Mouse (Mus musculus): ENCODE measurements around the gene Olfr56. TPM values are rescaled to one million over a fixed set of nuclear protein-coding genes. Genes with fewer than 3 reads are reported as not detected.
"Not testable (repeated sequence)": the region's sequence is repeated elsewhere in the genome, so short reads cannot be mapped to it uniquely, and the experiment has no call there.

Olfr56 gene
- 0.07 TPM in 1 of 2 replicates, not detected in the other for polyA plus RNA-seq (2016; fragmentation: Nextera tagmentation; extraction: Ambion mirVana)

- no CpG with 5 or more reads among the region's 1 CpGs for WGBS (ENCODE audit: insufficient replicate concordance)
- ATAC-seq, H3K4me1 ChIP-seq: not testable (repeated sequence)
Measured at GRCm38 (mm10) chr11:48978240-48978939, at the start of gene Olfr56. TSS of gene Olfr56 (plus strand) at chr11:48978889.

GRCm38 (mm10) chr11:48933422-48933821, 45.3 kb upstream of the Olfr56 start:
- 57% methylated on average over 1 of the region's 1 CpGs for WGBS (ENCODE audit: insufficient replicate concordance)
- ATAC-seq = not testable (repeated sequence)

More at GRCm38 (mm10) chr11:48978240-48978939, at the start of gene Olfr56:
- not testable (repeated sequence) for H3K9ac ChIP-seq; H3K36me3 ChIP-seq; H3K9me3 ChIP-seq (replicated peaks); H3K27me3 ChIP-seq (replicated peaks); H3K4me3 ChIP-seq; H3K27ac ChIP-seq; H3K4me2 ChIP-seq

DNA sequence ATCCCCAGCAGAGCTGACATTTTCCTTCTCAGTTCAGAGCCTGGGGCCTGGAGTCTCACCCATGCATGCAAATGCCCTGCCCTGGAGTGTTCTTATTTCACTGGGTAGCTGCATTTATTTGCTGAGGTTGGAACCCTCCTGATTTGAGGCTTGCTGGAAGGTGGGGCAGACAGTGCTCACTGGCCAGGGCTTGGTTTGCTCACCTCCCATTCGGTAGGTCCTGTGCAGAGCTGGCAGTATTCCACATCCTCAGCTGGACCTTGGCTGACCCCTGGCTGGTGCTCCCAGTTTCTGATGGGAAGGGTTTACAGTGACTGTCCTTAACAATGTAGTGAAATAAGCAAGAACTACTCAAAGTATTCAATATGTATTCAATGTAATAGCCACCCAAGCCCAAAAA, 44.8 kb upstream of the Olfr56 start:
- not testable (repeated sequence) for ATAC-seq; H3K9me3 ChIP-seq (replicated peaks); H3K27me3 ChIP-seq (replicated peaks); H3K27ac ChIP-seq; H3K36me3 ChIP-seq; H3K4me3 ChIP-seq; H3K4me1 ChIP-seq; H3K9ac ChIP-seq; H3K4me2 ChIP-seq
- WGBS (ENCODE audit: insufficient replicate concordance) = 45% methylated on average over 1 of the region's 1 CpGs

More at GRCm38 (mm10) chr11:48933422-48933821, 45.3 kb upstream of the Olfr56 start:
- not testable (repeated sequence) for H3K9ac ChIP-seq; H3K9me3 ChIP-seq (replicated peaks); H3K4me3 ChIP-seq; H3K36me3 ChIP-seq; H3K4me1 ChIP-seq; H3K27me3 ChIP-seq (replicated peaks); H3K27ac ChIP-seq; H3K4me2 ChIP-seq

- H3K27me3 ChIP-seq (replicated peaks); H3K9ac ChIP-seq; H3K4me3 ChIP-seq; H3K36me3 ChIP-seq; ATAC-seq; H3K27ac ChIP-seq; H3K4me2 ChIP-seq; H3K4me1 ChIP-seq; H3K9me3 ChIP-seq (replicated peaks): not testable (repeated sequence)
- WGBS (ENCODE audit: insufficient replicate concordance) = no CpG with 5 or more reads among the region's 3 CpGs
Measured at GRCm38 (mm10) chr11:48935291-48935690, 43.4 kb upstream of the Olfr56 start.

DNA sequence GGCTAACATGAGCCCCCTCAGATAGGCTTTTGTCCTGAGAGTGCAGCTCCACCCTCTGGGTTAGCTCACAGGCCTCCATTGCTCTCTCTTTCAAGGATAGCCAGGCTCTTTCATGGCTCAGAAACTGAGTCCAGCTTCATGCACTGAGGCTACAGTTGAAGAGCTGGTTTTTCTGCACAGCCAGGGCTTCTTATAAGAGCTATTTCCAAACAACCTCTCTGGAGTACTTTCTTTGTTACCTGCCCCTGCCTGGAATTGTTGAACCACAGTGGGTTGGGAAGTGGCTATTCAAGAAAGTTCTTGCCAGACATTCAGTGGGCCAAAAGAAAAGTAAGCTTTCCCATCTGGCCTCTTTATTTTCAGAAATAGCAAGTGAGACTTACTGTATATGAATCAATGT, 39.4 kb upstream of the Olfr56 start:
- not testable (repeated sequence) for H3K9me3 ChIP-seq (replicated peaks); H3K4me1 ChIP-seq; H3K36me3 ChIP-seq; H3K4me2 ChIP-seq; H3K9ac ChIP-seq; ATAC-seq; H3K27ac ChIP-seq; H3K27me3 ChIP-seq (replicated peaks); H3K4me3 ChIP-seq

- not testable (repeated sequence) for H3K4me2 ChIP-seq; H3K27ac ChIP-seq; H3K9me3 ChIP-seq (replicated peaks); ATAC-seq; H3K4me3 ChIP-seq; H3K27me3 ChIP-seq (replicated peaks); H3K9ac ChIP-seq; H3K36me3 ChIP-seq; H3K4me1 ChIP-seq
- WGBS (ENCODE audit: insufficient replicate concordance) = 71% methylated on average over 6 of the region's 6 CpGs
Measured at GRCm38 (mm10) chr11:48946090-48946489, 32.6 kb upstream of the Olfr56 start, which contains the start of gene Psme2b. TSS of gene Psme2b (minus strand) at chr11:48946190.

- not testable (repeated sequence) for H3K27ac ChIP-seq; H3K36me3 ChIP-seq; ATAC-seq; H3K27me3 ChIP-seq (replicated peaks); H3K9me3 ChIP-seq (replicated peaks); H3K4me3 ChIP-seq; H3K9ac ChIP-seq; H3K4me1 ChIP-seq; H3K4me2 ChIP-seq
- no CpG with 5 or more reads among the region's 1 CpGs for WGBS (ENCODE audit: insufficient replicate concordance)
Measured at GRCm38 (mm10) chr11:48974686-48975085, 4.0 kb upstream of the Olfr56 start.

GRCm38 (mm10) chr11:48979251-48979650, 562 bp downstream of the Olfr56 start, which contains the start of gene 9930111J21Rik1:
TSS of gene 9930111J21Rik1 (minus strand) at chr11:48979398.
- H3K27me3 ChIP-seq (replicated peaks); H3K4me2 ChIP-seq; H3K36me3 ChIP-seq; H3K4me3 ChIP-seq; H3K4me1 ChIP-seq; H3K9me3 ChIP-seq (replicated peaks); H3K27ac ChIP-seq; H3K9ac ChIP-seq: not testable (repeated sequence)
- 0 out of 2 replicates have a peak, but pooled peaks have one; percentile 30 for ATAC-seq
- WGBS (ENCODE audit: insufficient replicate concordance) = no CpG with 5 or more reads among the region's 3 CpGs

DNA sequence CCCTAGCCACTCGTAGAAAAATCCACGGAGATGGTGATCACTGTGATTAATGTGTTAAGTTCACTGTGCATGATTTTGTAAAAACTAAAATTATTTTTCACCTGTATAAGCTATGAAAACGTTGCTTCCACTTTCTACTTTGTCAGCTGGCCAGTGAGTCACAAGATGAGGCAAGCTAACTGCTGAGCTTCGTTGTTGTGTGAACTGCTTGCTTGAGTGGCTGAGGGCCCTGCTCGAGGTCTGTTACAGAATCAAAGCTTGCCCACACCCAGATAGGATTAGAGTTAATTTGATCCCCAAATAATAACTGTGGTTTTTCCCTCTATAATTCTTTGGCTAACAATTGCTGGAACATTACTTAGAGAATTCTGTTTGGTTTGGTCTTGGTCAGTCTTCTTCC, 1.4 kb downstream of the Olfr56 start:
- not testable (repeated sequence) for H3K9ac ChIP-seq; H3K27ac ChIP-seq; H3K36me3 ChIP-seq; ATAC-seq; H3K4me3 ChIP-seq; H3K9me3 ChIP-seq (replicated peaks); H3K27me3 ChIP-seq (replicated peaks); H3K4me1 ChIP-seq; H3K4me2 ChIP-seq
- no CpG with 5 or more reads among the region's 5 CpGs for WGBS (ENCODE audit: insufficient replicate concordance)

DNA sequence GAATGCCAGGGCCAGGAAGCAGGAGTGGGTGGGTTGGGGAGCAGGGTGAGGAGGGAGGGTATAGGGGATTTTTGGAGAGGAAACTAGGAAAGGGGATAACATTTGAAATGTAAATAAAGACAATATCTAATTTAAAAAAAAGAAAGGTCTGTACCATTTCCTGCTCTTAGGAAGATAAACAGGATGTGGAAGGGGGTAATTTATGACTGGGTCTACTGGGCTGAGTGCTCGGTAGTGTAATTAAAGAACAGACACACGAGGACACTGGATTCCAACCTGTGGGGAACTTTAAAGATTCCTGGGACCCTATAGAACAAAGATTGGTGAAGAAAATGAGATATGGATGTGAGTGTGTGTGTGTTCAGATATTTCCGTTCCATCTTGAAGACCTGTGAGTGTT, 4.2 kb downstream of the Olfr56 start:
- H3K4me3 ChIP-seq; H3K27me3 ChIP-seq (replicated peaks); H3K4me1 ChIP-seq; H3K9me3 ChIP-seq (replicated peaks); H3K36me3 ChIP-seq; H3K4me2 ChIP-seq; H3K9ac ChIP-seq; H3K27ac ChIP-seq; ATAC-seq: not testable (repeated sequence)
- no CpG with 5 or more reads among the region's 3 CpGs for WGBS (ENCODE audit: insufficient replicate concordance)

DNA sequence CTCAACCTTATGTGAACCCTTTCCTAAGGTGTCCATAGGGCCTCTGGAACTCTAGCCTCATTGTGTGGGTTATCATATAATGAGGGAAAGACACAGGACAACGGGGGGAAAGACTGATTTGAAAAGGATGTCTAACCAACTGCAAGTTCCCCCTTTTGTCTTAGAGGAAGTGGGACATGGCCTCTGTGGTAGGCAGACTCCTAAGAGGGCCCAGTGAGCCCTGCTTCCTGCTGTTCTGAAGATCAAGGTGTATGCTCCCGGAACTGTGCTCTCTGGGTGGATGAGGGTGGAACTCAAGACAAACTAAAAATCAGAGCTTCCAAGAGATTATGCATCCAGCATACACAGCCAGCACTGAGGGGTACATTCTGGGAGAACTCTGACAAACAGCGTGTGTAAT, 9.5 kb downstream of the Olfr56 start:
- not testable (repeated sequence) for H3K9ac ChIP-seq; H3K27me3 ChIP-seq (replicated peaks); ATAC-seq; H3K27ac ChIP-seq; H3K4me2 ChIP-seq; H3K9me3 ChIP-seq (replicated peaks); H3K36me3 ChIP-seq; H3K4me1 ChIP-seq; H3K4me3 ChIP-seq
- WGBS (ENCODE audit: insufficient replicate concordance) = 50% methylated on average over 2 of the region's 3 CpGs

DNA sequence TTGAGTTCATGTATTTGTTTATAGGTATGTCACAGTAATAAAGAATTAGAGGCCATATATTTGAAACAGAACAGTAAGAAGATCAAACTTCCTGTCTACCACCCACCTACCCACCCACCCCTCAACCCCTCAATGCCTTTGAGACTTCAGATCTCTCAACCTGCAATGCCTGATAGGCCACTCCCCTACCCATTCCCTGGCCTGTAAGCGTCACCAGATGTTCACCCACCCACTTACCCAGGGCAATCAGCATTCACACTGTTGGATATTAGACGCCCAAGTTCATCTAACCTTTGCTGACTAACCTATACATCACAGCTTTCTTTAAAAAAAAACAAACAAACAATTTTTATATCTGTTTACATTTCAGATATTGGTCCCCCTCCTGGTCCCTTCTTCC, 11.3 kb downstream of the Olfr56 start:
- H3K4me1 ChIP-seq = peaks cover 16% of the 10 kb centered on the region
- H3K36me3 ChIP-seq; H3K27ac ChIP-seq; H3K9ac ChIP-seq; H3K9me3 ChIP-seq (replicated peaks); H3K4me2 ChIP-seq; H3K27me3 ChIP-seq (replicated peaks); ATAC-seq; H3K4me3 ChIP-seq: not testable (repeated sequence)
- WGBS (ENCODE audit: insufficient replicate concordance) = 55% methylated on average over 2 of the region's 2 CpGs

All from liver, embryonic 12.5 days (tissue).